Mouse (Mus musculus) myocyte (in vitro differentiated cells): ENCODE measurements around the gene 4930412O13Rik. TPM values are rescaled to one million over a fixed set of nuclear protein-coding genes. Genes with fewer than 3 reads are reported as not detected.

ENCODE experiments used
- H3K27me3 ChIP-seq: one replicate; pipeline ENCODE4 v1.6.1; 2011; ENCODE audit not compliant: control insufficient read depth, insufficient read depth, insufficient read length
- H3K36me3 ChIP-seq: one replicate; pipeline ENCODE4 v1.6.1; 2011; ENCODE audit not compliant: control insufficient read depth, insufficient read depth
- H3K4me2 ChIP-seq: one replicate; pipeline ENCODE4 v1.6.1; 2011; ENCODE audit warnings: low read depth, control low read depth
- H3K4me3 ChIP-seq: one replicate; pipeline ENCODE4 v1.5.1; 2011; ENCODE audit warnings: mild to moderate bottlenecking, control low read depth, moderate library complexity
- H3K79me2 ChIP-seq: one replicate; pipeline ENCODE4 v1.6.1; 2011; ENCODE audit not compliant: control insufficient read depth, insufficient read depth
- H3ac ChIP-seq: one replicate; pipeline ENCODE4 v1.6.1; 2011; ENCODE audit not compliant: control insufficient read depth, insufficient read length
- CEBPB ChIP-seq: IDR thresholded peaks from 2 replicates; pipeline ENCODE4 v1.6.1; 2011; ENCODE audit warnings: mild to moderate bottlenecking, moderate library complexity; ENCODE audit not compliant: poor library complexity, insufficient read depth, severe bottlenecking
- E2F4 ChIP-seq: IDR thresholded peaks from one replicate; pipeline ENCODE4 v1.6.1; 2011; ENCODE audit warnings: mild to moderate bottlenecking, control low read depth, moderate library complexity; ENCODE audit not compliant: insufficient read depth
- MAX ChIP-seq: IDR thresholded peaks from one replicate; pipeline ENCODE4 v1.6.1; 2011; ENCODE audit warnings: low read depth, mild to moderate bottlenecking, control low read depth
- MYOD1 ChIP-seq, 3 experiments: IDR thresholded peaks; one replicate each; pipeline ENCODE4 v1.6.1; 2011; ENCODE audit warnings: control low read depth in 2 of 3, low read depth in 2 of 3, mild to moderate bottlenecking in 2 of 3, moderate library complexity in 1 of 3; ENCODE audit not compliant: insufficient read length in 2 of 3, control insufficient read depth in 1 of 3
- MYOG ChIP-seq, 3 experiments: IDR thresholded peaks; one replicate each; pipeline ENCODE4 v1.6.1; 2011; ENCODE audit warnings: control low read depth in 2 of 3, low read depth in 2 of 3, mild to moderate bottlenecking in 2 of 3; ENCODE audit not compliant: insufficient read length in 2 of 3, control insufficient read depth in 1 of 3, insufficient read depth in 1 of 3
- POLR2A ChIP-seq: IDR thresholded peaks from one replicate; pipeline ENCODE4 v1.6.1; 2011; ENCODE audit warnings: low read depth, mild to moderate bottlenecking, control low read depth, moderate library complexity; ENCODE audit not compliant: insufficient read length
- POLR2AphosphoS2 ChIP-seq: IDR thresholded peaks from one replicate; pipeline ENCODE4 v1.6.1; 2011; ENCODE audit warnings: low read depth, control low read depth; ENCODE audit not compliant: insufficient read length
- REST ChIP-seq: IDR thresholded peaks from one replicate; pipeline ENCODE4 v1.6.1; 2011; ENCODE audit warnings: mild to moderate bottlenecking, control low read depth, moderate library complexity; ENCODE audit not compliant: insufficient read depth, insufficient read length
- SRF ChIP-seq: IDR thresholded peaks from one replicate; pipeline ENCODE4 v1.6.1; 2011; ENCODE audit warnings: low read depth; ENCODE audit not compliant: control insufficient read depth, insufficient read length
- TCF12 ChIP-seq: IDR thresholded peaks from one replicate; pipeline ENCODE4 v1.6.1; 2011; ENCODE audit warnings: mild to moderate bottlenecking, control low read depth; ENCODE audit not compliant: poor library complexity, insufficient read depth, severe bottlenecking
- TCF3 ChIP-seq: IDR thresholded peaks from one replicate; pipeline ENCODE4 v1.6.1; 2011; ENCODE audit warnings: low read depth, control low read depth; ENCODE audit not compliant: insufficient read length
- USF1 ChIP-seq: IDR thresholded peaks from one replicate; pipeline ENCODE4 v1.6.1; 2011; ENCODE audit warnings: low read depth, mild to moderate bottlenecking, control low read depth, moderate library complexity
- polyA plus RNA-seq: library from polyadenylated mRNA; unstranded; fragments of >200 nt; fragmentation: generic; extraction: Trizol; gene quantifications from one replicate; pipeline ENCODE4 v1.2.1, GENCODE M21; 2012; ENCODE audit warnings: missing spikeins

Gene 4930412O13Rik
- polyA plus RNA-seq, 1 experiment, result not detected

DNA sequence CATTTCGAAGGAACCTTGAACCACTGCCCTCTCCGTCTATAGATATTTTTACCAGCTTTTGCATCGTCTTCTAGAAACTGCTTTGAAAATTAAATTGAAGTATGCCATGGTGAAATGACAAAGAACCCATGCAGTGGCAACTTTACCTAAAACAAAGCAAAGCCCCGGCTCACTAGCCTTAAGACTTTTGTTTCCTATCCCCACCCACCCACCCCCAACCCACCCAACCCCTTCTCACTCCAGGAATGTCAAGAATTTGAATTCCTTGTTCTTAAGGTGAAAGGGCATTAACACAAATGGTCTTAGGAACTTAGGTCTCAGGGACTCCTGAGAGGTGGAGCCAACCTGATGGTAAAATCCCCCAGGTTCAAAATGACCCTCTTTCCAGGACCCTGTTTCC is 25.2 kb upstream of the 4930412O13Rik start:
- H3K27me3 ChIP-seq, result no peaks in the 10 kb centered on the region
- H3K79me2 ChIP-seq, result no peaks in the 10 kb centered on the region
- no peak overlapping the region for H3ac ChIP-seq
- no peak overlapping the region for H3K4me3 ChIP-seq
- H3K36me3 ChIP-seq, result peaks cover 7% of the 10 kb centered on the region
- no peak overlapping the region for H3K4me2 ChIP-seq
- no peak for TF ChIP-seq SRF
- no peak for TF ChIP-seq POLR2A
- no peak for TF ChIP-seq TCF12
- TF ChIP-seq TCF3, result no peak
- no peak for TF ChIP-seq CEBPB
- no peak for TF ChIP-seq E2F4
- no peak for TF ChIP-seq MYOD1 (IDR thresholded peaks at IDR 0.05; ENCODE audit: control insufficient read depth in 1 of 3, insufficient read length in 2 of 3, low read depth in 2 of 3)
- TF ChIP-seq REST, result no peak
- TF ChIP-seq MAX, result no peak
- no peak for TF ChIP-seq USF1

DNA sequence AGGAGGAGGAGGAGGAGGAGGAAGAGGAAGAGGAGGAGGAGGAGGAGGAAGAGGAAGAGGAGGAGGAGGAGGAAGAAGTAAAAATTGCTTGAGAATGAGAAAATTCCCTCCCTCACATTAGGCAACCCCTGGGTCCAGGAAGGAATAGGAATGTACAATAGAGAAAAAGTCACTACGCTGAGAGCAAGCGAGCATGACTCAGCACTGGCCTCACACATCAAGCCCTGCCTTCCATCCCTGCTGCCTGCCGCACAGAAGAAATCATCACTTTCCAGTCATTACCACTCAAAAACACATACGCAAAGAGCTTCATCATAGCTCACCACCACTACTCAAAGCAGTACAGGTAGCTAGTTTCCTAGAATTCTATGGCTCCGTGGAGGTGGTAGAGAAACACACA is 20.4 kb upstream of the 4930412O13Rik start:
- Histone ChIP-seq H3K36me3 (peaks cover 14% of the 10 kb centered on the region), H3K79me2 (no peaks in the 10 kb centered on the region), H3K4me3 (no peak overlapping the region), H3K4me2 (no peak overlapping the region), H3ac (no peak overlapping the region), H3K27me3 (no peaks in the 10 kb centered on the region)
- no peak for TF ChIP-seq E2F4
- TF ChIP-seq MYOG (IDR thresholded peaks at IDR 0.05; ENCODE audit: control insufficient read depth in 1 of 3, insufficient read depth in 1 of 3, insufficient read length in 2 of 3, low read depth in 2 of 3), result no peak
- no peak for TF ChIP-seq MAX
- TF ChIP-seq TCF12, result no peak
- no peak for TF ChIP-seq MYOD1 (IDR thresholded peaks at IDR 0.05; ENCODE audit: control insufficient read depth in 1 of 3, insufficient read length in 2 of 3, low read depth in 2 of 3)
- no peak for TF ChIP-seq USF1
- TF ChIP-seq REST, result no peak
- no peak for TF ChIP-seq POLR2AphosphoS2
- TF ChIP-seq CEBPB, result no peak
- no peak for TF ChIP-seq TCF3
- no peak for TF ChIP-seq POLR2A
- no peak for TF ChIP-seq SRF

DNA sequence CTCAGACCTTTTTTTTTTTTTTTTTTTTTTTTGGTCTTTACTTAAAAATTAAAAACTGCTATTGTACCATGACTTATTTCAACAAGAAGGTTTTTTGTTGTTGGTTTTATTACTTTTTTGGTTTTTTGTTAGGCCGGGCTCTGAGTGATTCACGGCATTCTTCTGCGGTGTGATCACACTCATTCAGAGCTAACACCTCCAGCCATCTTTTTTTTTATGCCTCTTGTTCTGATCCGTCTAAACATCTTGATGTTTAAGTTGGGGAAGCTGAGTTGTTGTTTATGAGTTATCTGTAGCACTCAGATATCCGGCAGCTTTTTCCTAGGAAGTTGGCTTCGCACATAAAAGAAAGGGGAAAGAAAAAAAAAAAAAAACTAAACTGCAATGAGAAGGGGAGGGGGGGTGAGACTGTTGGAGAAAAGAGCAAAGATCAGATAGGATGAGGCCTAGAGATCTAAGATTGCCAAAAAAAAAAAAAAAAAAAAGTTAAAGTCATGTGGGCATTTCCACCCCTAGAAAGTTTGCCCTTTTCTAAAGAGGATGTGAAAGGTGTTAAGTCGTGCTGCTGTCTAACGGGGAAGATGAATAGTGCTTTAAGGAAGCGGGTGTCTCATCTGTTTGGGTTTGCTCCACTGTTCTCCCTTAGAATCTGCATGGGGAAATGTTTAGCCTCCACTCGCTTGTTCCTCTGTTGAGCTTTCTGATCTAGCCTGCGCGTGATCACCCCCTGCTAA is 13.8 kb upstream of the 4930412O13Rik start:
- no peak overlapping the region for H3K4me3 ChIP-seq
- H3ac ChIP-seq, result no peak overlapping the region
- H3K27me3 ChIP-seq, result no peaks in the 10 kb centered on the region
- TF ChIP-seq MYOG (IDR thresholded peaks at IDR 0.05; ENCODE audit: control insufficient read depth in 1 of 3, insufficient read depth in 1 of 3, insufficient read length in 2 of 3, low read depth in 2 of 3) (no peak), TCF3 (no peak), SRF (no peak), MYOD1 (IDR thresholded peaks at IDR 0.05; ENCODE audit: control insufficient read depth in 1 of 3, insufficient read length in 2 of 3, low read depth in 2 of 3) (no peak), USF1 (no peak), TCF12 (no peak), POLR2AphosphoS2 (no peak), MAX (no peak), CEBPB (no peak), REST (no peak), POLR2A (no peak), E2F4 (no peak)
- peaks cover 5% of the 10 kb centered on the region for H3K79me2 ChIP-seq
- no peak overlapping the region for H3K4me2 ChIP-seq
- H3K36me3 ChIP-seq, result peaks cover 20% of the 10 kb centered on the region

DNA sequence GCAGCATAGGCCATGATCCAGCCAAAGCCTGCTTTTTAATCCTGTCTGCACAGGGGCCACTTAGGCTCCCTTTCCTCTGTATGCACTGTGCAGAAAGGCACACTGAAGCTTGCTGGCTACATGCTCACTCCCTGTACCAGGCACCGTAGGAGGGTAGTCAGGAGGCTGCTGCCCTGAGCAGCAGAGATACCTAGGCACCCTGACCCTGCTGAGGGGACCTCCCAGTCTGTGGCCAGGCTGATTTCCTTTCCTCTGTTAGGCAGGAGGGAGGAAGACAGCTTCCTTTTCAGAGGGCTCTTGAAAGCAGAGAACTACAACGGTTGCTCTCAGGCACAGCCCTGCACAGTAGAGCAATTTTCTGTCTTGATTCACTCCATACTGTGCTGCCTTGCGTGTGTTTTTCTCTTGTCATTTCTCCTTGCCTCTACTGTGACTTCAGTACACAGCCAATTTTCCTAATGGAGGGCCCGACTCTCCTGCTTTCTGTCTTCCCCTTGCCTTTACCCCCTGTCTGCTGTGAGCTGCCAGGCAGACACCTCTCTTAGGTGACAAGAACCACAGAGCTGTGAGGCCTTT is 9.8 kb upstream of the 4930412O13Rik start:
- Histone ChIP-seq H3ac (no peak overlapping the region), H3K36me3 (peaks cover 22% of the 10 kb centered on the region), H3K4me2 (no peak overlapping the region), H3K79me2 (peaks cover 5% of the 10 kb centered on the region), H3K4me3 (no peak overlapping the region), H3K27me3 (no peaks in the 10 kb centered on the region)
- TF ChIP-seq CEBPB (no peak), SRF (no peak), MAX (no peak), USF1 (no peak), REST (no peak), MYOD1 (IDR thresholded peaks at IDR 0.05; ENCODE audit: control insufficient read depth in 1 of 3, insufficient read length in 2 of 3, low read depth in 2 of 3) (no peak), POLR2AphosphoS2 (no peak), TCF3 (no peak), E2F4 (no peak), TCF12 (no peak), POLR2A (no peak), MYOG (IDR thresholded peaks at IDR 0.05; ENCODE audit: control insufficient read depth in 1 of 3, insufficient read depth in 1 of 3, insufficient read length in 2 of 3, low read depth in 2 of 3) (no peak)

DNA sequence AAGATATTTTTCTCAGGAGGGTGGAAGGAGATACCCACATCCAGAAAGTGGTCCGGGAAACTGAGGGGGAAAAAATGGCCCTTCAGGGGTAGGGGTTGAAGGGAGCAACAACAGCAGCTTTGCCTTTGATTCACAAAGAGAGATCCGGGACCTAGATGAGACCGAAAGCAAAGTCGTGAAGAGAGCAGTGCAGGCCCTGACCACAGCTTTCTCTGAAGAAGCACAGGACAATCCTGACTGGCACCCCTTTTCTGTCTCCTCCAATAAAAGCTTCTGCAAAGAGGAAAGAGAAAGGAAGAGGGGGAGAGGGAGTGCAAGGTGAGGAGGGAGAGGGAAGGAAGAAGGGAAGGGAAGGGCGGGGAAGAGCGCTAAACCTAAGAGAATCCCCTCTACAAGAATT is 9.3 kb upstream of the 4930412O13Rik start:
- H3K4me2 ChIP-seq, result no peak overlapping the region

More for the DNA sequence above, 9.3 kb upstream of the 4930412O13Rik start:
- Histone ChIP-seq H3K27me3 (no peaks in the 10 kb centered on the region), H3K36me3 (peaks cover 22% of the 10 kb centered on the region), H3ac (no peak overlapping the region), H3K4me3 (no peak overlapping the region), H3K79me2 (peaks cover 11% of the 10 kb centered on the region)
- no peak for TF ChIP-seq MYOG (IDR thresholded peaks at IDR 0.05; ENCODE audit: control insufficient read depth in 1 of 3, insufficient read depth in 1 of 3, insufficient read length in 2 of 3, low read depth in 2 of 3)
